Mouse (Mus musculus) left cerebral cortex, adult 9 months (tissue): ENCODE measurements around the gene Adamtsl3.
"Not testable (repeated sequence)": the region's sequence is repeated elsewhere in the genome, so short reads cannot be mapped to it uniquely, and the experiment has no call there.

ENCODE experiments used
- DNase-seq, 2 experiments: peaks; one replicate each; pipeline ENCODE4 v3.0.0; 2022; ENCODE audit warnings: low spot score in 2 of 2

The Adamtsl3 gene

DNA sequence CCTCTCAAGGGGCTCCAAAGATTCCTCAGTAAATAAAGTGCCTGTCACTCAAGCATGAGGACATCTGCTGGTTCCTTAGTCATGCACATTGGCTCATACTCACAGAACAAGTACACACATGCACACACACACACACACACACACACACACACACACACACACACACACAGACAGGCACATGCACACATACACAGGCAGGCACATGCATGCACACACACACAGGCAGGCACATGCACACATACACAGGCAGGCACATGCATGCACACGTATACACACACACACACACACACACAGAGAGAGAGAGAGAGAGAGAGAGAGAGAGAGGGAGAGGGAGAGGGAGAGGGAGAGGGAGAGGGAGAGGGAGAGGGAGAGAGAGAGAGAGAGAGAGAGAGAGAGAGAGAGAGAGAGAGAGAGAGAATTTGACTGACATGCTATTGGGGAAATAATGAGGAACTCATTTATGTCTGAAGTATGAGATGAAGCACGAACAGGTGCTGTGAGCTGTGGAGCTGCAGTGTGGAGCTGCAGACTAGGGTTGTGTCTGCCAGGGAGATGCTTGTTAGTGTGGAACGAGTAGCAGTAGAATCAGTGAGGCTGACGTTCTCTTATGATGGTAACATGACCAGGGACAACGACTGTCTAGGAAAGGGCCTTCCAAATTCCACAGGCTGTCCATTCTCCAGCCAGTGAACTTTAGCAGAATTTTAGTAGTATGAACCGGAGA lies 85.0 kb downstream of the Adamtsl3 start:
- DNase-seq: not testable (repeated sequence)

- DNase-seq: no peak
Observed at GRCm38 (mm10) chr7:82422561-82422960, 87.1 kb downstream of the Adamtsl3 start.

- no peak for DNase-seq
Observed at GRCm38 (mm10) chr7:82423602-82424001, 88.1 kb downstream of the Adamtsl3 start.

DNA sequence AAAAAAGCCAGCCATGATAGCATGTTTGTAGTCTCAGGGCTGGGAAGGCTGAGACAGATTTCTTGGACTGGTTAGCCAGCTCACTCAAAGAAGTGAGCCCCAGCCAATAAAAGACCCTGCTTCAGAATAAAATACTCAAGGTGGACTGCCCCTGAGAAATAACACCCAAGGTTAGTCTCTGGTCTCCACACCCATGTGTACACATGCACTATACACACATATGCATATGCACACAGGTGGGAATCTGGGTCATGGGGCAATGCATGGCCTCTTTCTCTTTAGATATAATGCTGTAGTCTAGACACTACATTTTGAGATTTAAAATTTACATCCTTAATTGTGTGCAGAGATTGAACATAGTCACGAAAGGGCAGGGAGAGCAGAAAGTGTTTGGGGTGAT lies 88.8 kb downstream of the Adamtsl3 start:
- no peak for DNase-seq

GRCm38 (mm10) chr7:82425374-82425773 lies 89.9 kb downstream of the Adamtsl3 start:
- DNase-seq: no peak

GRCm38 (mm10) chr7:82429447-82429846 lies 94.0 kb downstream of the Adamtsl3 start:
- no peak for DNase-seq

DNA sequence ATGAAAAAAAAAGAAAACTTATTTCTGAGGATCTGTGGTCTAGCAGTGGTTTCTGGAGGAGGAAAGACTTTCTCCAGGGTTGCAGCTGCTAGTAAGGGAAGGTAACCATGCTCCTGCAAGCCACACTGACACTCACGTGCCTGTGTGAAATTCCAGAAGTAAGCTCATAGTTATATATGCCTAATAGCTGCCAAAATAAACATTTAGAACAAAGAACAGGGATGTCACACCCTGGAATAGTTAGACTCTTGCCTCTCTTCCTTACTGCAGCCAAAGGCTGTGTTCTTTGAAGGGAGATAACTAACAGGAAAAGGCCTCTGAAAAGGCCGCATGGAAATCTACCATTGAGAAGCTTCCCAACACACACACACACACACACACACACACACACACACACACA lies 96.1 kb downstream of the Adamtsl3 start:
- DNase-seq: no peak

DNA sequence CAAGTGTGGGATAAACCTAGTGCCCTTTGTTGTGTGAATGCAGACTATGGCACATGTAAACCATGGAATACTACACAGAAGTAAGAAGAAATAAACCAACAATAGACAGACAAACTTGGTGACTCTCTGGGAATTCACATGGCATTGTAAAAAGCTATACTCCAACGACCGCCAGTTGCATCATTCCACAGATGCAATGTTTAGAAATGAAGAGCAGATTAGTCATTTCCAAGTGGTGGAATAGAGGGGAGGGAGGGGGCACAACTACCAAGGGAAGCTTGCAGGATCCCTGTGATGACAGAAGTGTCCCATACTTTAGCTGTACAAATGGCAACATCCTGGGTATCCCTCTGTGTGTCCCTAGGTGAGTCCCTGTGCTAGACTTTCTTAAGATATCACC lies 97.7 kb downstream of the Adamtsl3 start:
- no peak for DNase-seq

DNA sequence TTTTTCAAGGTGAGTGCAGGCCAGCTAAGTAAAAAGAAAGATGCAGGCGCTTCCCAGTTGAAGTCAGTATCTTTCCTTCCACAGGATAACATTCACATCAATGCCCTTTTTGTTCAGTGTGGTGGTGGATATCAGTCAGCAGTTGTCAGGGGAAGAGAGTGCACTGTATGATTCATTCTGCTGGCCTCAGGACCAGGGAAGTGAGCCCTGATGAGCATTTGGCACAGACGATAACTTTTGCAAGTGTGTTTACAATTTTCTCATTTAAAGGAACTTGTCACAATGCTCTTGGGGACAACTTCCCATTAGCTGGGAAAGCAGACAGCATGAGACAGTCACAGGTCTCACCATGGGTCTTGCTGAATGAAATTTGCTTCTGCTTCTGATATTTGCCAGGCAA lies 122.9 kb downstream of the Adamtsl3 start:
- no peak for DNase-seq

DNA sequence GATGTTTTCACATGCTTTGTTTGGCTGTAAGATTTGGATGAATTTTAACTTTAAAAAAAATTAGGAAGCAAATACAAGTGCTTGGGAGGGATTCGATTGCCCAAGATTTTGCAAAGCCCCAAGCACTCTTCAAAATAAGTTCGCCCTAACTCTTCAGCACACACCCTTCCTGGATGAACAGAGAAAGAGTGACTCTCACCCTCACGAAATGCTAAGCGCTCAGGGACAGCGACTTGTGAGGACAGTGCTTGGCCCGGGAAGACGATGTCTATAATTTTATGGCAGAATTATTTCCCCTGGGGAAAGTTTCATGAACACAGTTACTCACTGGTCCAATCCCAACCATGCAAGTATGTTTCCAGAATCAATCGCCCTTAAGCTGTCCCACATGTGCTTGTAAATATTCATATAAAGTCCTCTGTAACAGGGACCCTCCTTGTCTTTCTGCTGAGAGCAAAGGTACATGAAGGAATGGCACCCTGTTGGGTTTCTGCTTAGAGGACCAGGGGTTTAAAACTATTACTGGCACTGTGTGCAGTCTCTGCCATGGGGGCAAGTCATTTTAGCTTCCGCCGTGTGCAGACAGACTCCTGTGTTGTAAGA lies 127.5 kb downstream of the Adamtsl3 start:
- no peak for DNase-seq

- no peak for DNase-seq
Observed at GRCm38 (mm10) chr7:82464364-82464763, 128.9 kb downstream of the Adamtsl3 start.

GRCm38 (mm10) chr7:82465437-82465836 lies 129.9 kb downstream of the Adamtsl3 start:
- no peak for DNase-seq

DNA sequence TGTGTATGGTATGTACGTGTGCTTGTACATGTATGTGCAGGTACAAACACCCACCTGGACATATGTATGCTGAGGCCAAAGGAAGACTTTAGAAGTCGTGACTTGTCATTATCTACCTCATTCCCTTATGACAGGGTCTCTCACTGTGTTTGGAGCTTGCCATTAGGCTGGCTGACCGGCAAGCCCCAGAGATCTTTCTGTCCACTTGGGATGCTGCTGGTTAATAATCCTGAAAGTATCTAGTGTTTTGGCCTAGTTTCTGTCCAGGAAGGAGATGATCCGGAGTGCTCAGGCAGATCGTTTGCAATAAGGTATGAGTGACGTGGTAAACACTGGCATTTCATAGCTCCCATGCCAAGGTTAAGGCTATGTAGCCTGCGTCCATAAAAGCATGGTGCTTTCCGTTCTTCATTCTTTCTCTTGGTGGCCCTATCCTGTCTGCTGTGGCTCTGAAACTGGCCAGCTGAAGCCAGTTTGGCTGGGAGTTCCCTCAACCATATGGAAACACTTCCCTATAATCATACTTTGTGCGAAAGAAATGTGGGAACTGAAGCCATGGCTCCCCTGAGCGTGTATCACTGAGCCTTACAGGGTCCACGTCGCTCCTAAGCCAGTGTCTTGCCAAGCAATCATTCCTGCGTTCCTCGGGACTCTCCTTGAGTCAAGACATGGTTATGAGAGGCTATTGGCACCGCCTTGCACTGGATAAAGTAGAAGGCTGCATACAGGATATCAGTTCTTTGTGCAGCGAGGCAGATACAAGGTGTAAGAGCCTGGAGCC lies 141.1 kb downstream of the Adamtsl3 start:
- DNase-seq: no peak

- DNase-seq: no peak
Observed at GRCm38 (mm10) chr7:82478461-82478860, 143.0 kb downstream of the Adamtsl3 start.

- DNase-seq: no peak
Observed at GRCm38 (mm10) chr7:82478861-82479755, 143.6 kb downstream of the Adamtsl3 start.

GRCm38 (mm10) chr7:82483426-82483825 lies 147.9 kb downstream of the Adamtsl3 start:
- DNase-seq: no peak

DNA sequence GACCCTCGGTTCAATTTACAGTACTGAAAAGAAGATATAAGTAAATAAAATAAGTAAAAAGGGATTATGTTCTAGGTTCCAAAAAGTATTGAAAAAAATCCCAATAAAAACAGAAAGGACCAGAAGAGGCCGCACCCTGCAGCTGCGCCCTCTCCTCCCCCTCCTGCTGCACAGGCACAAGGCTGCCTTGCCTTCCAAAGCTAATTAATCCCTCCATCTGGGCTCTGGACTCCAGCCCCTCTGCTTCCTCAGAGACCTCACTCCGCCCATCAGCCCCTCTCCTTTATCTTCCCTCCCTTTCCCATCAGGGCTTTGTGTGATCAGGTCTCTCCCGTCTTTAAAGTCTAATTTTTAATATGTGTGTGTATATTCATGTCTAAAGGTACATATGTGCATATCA lies 149.3 kb downstream of the Adamtsl3 start:
- DNase-seq: no peak

DNA sequence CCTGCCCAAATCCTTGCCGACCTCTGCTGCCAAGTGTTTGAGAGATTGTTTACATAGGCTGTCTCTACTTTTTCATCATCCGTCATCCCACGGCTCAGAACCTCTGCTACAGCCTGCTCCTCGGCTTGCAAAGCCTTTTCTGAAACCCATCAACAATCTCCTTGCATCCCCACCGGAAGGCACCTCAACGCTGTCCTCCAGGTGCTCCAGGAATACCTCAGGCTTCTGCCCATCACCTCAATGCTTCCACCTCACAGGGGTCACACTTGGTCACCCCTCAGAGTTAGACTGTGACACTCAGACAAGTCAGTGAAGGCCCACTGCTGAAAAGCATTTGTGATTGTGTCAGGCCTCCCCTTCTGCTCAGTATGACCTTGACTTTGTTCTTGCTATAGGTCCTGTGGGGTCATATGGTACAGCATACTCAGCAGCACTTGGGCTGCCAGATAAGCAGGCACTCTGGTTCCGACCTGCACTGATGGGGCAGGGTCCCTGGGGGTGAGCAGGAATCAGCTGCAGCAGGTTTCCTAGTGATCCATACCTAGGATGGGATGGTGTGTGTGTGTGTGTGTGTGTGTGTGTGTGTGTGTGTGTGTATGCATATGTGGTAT lies 150.0 kb downstream of the Adamtsl3 start:
- DNase-seq: no peak

DNA sequence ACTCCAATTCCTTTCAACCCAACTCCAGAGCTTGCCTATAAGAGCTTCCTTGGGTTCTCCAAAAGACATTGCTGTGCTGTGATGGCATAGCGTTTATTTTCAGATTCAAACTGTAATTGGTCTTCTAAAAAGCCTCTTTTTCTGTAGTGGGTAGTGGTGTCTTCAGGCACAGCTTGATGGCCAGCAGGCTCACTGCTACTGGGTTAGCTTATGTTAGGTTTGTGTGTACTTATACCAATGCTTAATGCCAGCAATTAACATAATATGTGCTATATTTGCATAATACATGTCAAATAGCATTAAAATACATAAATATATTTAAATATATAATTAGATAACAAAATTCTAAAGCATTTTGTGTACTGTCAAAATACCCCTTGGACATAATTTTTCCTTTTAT lies 155.5 kb downstream of the Adamtsl3 start:
- no peak for DNase-seq

DNA sequence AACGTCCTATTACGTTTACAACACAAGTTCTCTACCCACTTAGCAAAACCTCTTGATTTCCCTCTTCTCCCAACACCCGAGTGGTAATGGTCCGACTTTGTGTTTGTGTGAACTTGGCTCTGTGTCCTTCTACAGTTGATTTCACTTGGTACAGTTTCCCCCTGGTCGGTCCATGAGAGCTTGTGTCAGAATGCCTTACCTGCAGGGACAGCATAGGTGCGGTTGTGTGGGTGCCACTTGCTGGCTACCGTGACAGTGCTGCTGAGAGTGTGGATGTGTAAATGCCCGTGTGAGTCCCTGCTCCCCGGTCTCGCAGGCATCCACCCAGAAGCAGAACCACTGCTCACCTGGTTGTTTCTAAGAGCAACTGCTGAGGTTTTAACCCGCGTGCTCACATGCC lies 157.4 kb downstream of the Adamtsl3 start:
- DNase-seq: no peak

DNA sequence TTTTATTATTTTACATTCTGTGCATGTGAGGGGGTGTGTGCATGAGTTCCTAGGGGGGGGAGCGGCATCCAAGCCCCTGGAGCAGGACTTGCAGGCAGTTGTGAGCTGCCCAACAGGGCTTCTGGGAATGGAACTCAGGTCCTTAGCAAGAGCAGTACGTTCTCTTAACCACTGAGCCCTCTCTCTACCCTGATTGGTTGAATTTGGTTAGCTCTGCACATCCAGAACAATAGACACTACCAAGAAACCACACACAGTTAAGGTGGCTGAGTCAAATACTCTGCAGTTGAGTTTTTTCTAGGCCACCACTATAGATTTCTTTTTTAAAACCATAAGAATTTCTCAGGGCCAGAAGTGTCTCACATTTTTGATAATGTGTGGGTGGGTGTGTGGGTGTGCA lies 158.7 kb downstream of the Adamtsl3 start:
- no peak for DNase-seq
